Mouse (Mus musculus): ENCODE results near the gene Tmem185b. TPM values are rescaled to one million over a fixed set of nuclear protein-coding genes. Genes with fewer than 3 reads are reported as not detected.
A peak's percentile ranks its signal among the peaks of the same experiment; 100 is the strongest.

The Tmem185b gene
- total RNA-seq, 2 experiments from 2014 or later = 3.4 to 5.9 TPM

- peak; percentile 81 for DNase-seq
- Histone ChIP-seq H3K27ac (no peak overlapping the region), H3K4me3 (no peak overlapping the region)
- intact Hi-C loops (cut with DNase I) = loop anchor here (1.0 to 5.0 kb wide), 3 partner anchors 127 to 464 kb away; no protein-coding TSS in a partner anchor
- TF ChIP-seq CTCF (IDR thresholded peaks at IDR 0.05) = peak; percentile 95
These were observed 22.8 kb downstream of the Tmem185b start for GRCm38 (mm10) chr1:119548668-119549326.

- TF ChIP-seq CTCF (IDR thresholded peaks at IDR 0.05) = no peak
- no peak overlapping the region for H3K27ac ChIP-seq
- DNase-seq = no peak
- intact Hi-C loops (cut with DNase I) = loop anchor here (2.0 to 5.0 kb wide), 2 partner anchors 378 to 463 kb away; no protein-coding TSS in a partner anchor
- no peak overlapping the region for H3K4me3 ChIP-seq
These were observed 23.3 kb downstream of the Tmem185b start for GRCm38 (mm10) chr1:119549327-119549689.

- TF ChIP-seq CTCF (IDR thresholded peaks at IDR 0.05) = no peak
- intact Hi-C loops (cut with DNase I) = no loop called here
- no peak for DNase-seq
- H3K27ac ChIP-seq = no peak overlapping the region
- H3K4me3 ChIP-seq = no peak overlapping the region
These were observed 24.1 kb downstream of the Tmem185b start for GRCm38 (mm10) chr1:119550064-119550463.

- intact Hi-C loops (cut with DNase I) = no loop called here
- no peak overlapping the region for H3K27ac ChIP-seq
- no peak overlapping the region for H3K4me3 ChIP-seq
- TF ChIP-seq CTCF (IDR thresholded peaks at IDR 0.05) = no peak
- no peak for DNase-seq
These were observed 25.7 kb downstream of the Tmem185b start for GRCm38 (mm10) chr1:119551651-119552050.

GRCm38 (mm10) chr1:119555651-119556050, 29.7 kb downstream of the Tmem185b start:
- Histone ChIP-seq H3K4me3 (no peak overlapping the region), H3K27ac (no peak overlapping the region)
- no peak for TF ChIP-seq CTCF (IDR thresholded peaks at IDR 0.05)
- no peak for DNase-seq
- intact Hi-C loops (cut with DNase I) = no loop called here

GRCm38 (mm10) chr1:119557641-119558395, 31.9 kb downstream of the Tmem185b start:
- intact Hi-C loops (cut with DNase I) = no loop called here
- TF ChIP-seq CTCF (IDR thresholded peaks at IDR 0.05) = no peak
- H3K4me3 ChIP-seq = no peak overlapping the region
- H3K27ac ChIP-seq = peak overlapping the region; percentile 56
- no peak for DNase-seq

- no peak for TF ChIP-seq CTCF (IDR thresholded peaks at IDR 0.05)
- Histone ChIP-seq H3K27ac (no peak overlapping the region), H3K4me3 (no peak overlapping the region)
- intact Hi-C loops (cut with DNase I) = no loop called here
- no peak for DNase-seq
These were observed 39.6 kb downstream of the Tmem185b start for GRCm38 (mm10) chr1:119565531-119565930.

- intact Hi-C loops (cut with DNase I) = no loop called here
- no peak for DNase-seq
- H3K4me3 ChIP-seq = no peak overlapping the region
- no peak overlapping the region for H3K27ac ChIP-seq
- no peak for TF ChIP-seq CTCF (IDR thresholded peaks at IDR 0.05)
These were observed 44.2 kb downstream of the Tmem185b start for GRCm38 (mm10) chr1:119570134-119570533.

Other genes starting within 250 kb of the Tmem185b start
- under 1 TPM; 0.43 to 0.89 TPM for gene Inhbb, start 103.9 kb upstream of the Tmem185b start, total RNA-seq (2021)
- gene Ralb, start 21.4 kb upstream of the Tmem185b start, total RNA-seq (2021) = 1 to 10 TPM; 6.7 to 7.8 TPM
- gene Epb41l5, start 122.8 kb downstream of the Tmem185b start, total RNA-seq (2021) = 1 to 10 TPM; 3.2 to 3.9 TPM

All from gastrocnemius, adult 2 months (tissue).